Mouse (Mus musculus) CH12.LX (cell line): Measurements from ENCODE around the gene Grk6. TPM values are rescaled to one million over a fixed set of nuclear protein-coding genes. Genes with fewer than 3 reads are reported as not detected.

Source experiments
- DNase-seq: peaks from one replicate; pipeline ENCODE4 v3.0.0-alpha.2; 2013; ENCODE audit errors: extremely low read depth
- H3K27ac ChIP-seq: 2 replicates; pipeline ENCODE4 v1.5.1; 2012; ENCODE audit warnings: low read depth, mild to moderate bottlenecking, control low read depth, moderate library complexity; ENCODE audit not compliant: insufficient read depth
- H3K27me3 ChIP-seq: replicated peaks from 2 replicates; pipeline ENCODE3; 2012; ENCODE audit warnings: inconsistent platforms
- H3K36me3 ChIP-seq, 2 experiments: replicated peaks in 1 of 2; 2 replicates each; pipeline versions ENCODE3 to v1.6.1; 2012; ENCODE audit warnings: inconsistent platforms in 1 of 2, low read length in 1 of 2, mild to moderate bottlenecking in 1 of 2, mixed read lengths in 1 of 2, moderate library complexity in 1 of 2; ENCODE audit not compliant: control insufficient read depth in 1 of 2, insufficient read depth in 1 of 2
- H3K4me1 ChIP-seq, 2 experiments: 2 replicates each; pipeline ENCODE4 v1.6.1; 2012; ENCODE audit warnings: inconsistent platforms in 1 of 2, moderate library complexity in 1 of 2; ENCODE audit not compliant: insufficient read depth in 2 of 2, control insufficient read depth in 1 of 2
- H3K4me2 ChIP-seq: 2 replicates; pipeline ENCODE4 v1.6.1; 2012; ENCODE audit warnings: low read depth, mild to moderate bottlenecking, control low read depth; ENCODE audit not compliant: poor library complexity, insufficient read depth, severe bottlenecking
- H3K4me3 ChIP-seq, 3 experiments: fragments of 150-350 bp in 1 of 3; sonication (generic) in 1 of 3; replicated peaks in 1 of 3; 2 replicates each; pipeline versions ENCODE3 to v1.5.1; 2011 to 2012; ENCODE audit warnings: low read depth in 2 of 3, low read length in 2 of 3, mild to moderate bottlenecking in 2 of 3, moderate library complexity in 2 of 3, control low read depth in 1 of 3, improper control_type of control experiment in 1 of 3, inconsistent platforms in 1 of 3, mixed read lengths in 1 of 3; ENCODE audit not compliant: poor library complexity in 1 of 3
- H3K79me2 ChIP-seq: replicated peaks from 2 replicates; pipeline ENCODE4 v1.6.1; 2012; ENCODE audit warnings: mild to moderate bottlenecking, moderate library complexity; ENCODE audit not compliant: control insufficient read depth, poor library complexity, insufficient read depth, severe bottlenecking; ENCODE audit errors: extremely low read depth
- H3K9ac ChIP-seq: 2 replicates; pipeline ENCODE4 v1.6.1; 2012; ENCODE audit warnings: low read depth, mild to moderate bottlenecking, control low read depth, moderate library complexity; ENCODE audit not compliant: insufficient read depth
- H3K9me3 ChIP-seq: replicated peaks from 2 replicates; pipeline ENCODE3; 2012; ENCODE audit warnings: low read length, inconsistent platforms, mixed read lengths
- BHLHE40 ChIP-seq: IDR thresholded peaks from 2 replicates; pipeline ENCODE4 v1.6.1; 2011; ENCODE audit warnings: mild to moderate bottlenecking, low read depth, low read length, improper control_type of control experiment
- ELF1 ChIP-seq: IDR thresholded peaks from 2 replicates; pipeline ENCODE4 v1.6.1; 2014; ENCODE audit warnings: low read depth, mild to moderate bottlenecking, inconsistent platforms, low read length, improper control_type of control experiment
- JUN ChIP-seq: IDR thresholded peaks from 2 replicates; pipeline ENCODE4 v1.6.1; 2011; ENCODE audit warnings: low read depth, mild to moderate bottlenecking, low read length, improper control_type of control experiment, moderate library complexity; ENCODE audit not compliant: insufficient read depth
- JUND ChIP-seq: conservative IDR thresholded peaks from 2 replicates; pipeline ENCODE4 v1.6.1; 2011; ENCODE audit warnings: low read depth, low read length, improper control_type of control experiment
- MAFK ChIP-seq: IDR thresholded peaks from 2 replicates; pipeline ENCODE4 v1.6.1; 2011; ENCODE audit warnings: low read length, improper control_type of control experiment; ENCODE audit not compliant: insufficient replicate concordance
- MEF2A ChIP-seq: IDR thresholded peaks from 2 replicates; pipeline ENCODE4 v1.6.1; 2014; ENCODE audit warnings: low read depth, mild to moderate bottlenecking, inconsistent platforms, low read length, improper control_type of control experiment, borderline replicate concordance
- POLR2AphosphoS2 ChIP-seq: IDR thresholded peaks from 2 replicates; pipeline ENCODE4 v1.6.1; 2011; ENCODE audit warnings: low read depth, low read length, improper control_type of control experiment
- RAD21 ChIP-seq: IDR thresholded peaks from 2 replicates; pipeline ENCODE4 v1.6.1; 2011; ENCODE audit warnings: low read depth, mild to moderate bottlenecking, low read length, improper control_type of control experiment, moderate library complexity
- SMC3 ChIP-seq: IDR thresholded peaks from 2 replicates; pipeline ENCODE4 v1.6.1; 2011; ENCODE audit warnings: low read depth, low read length, improper control_type of control experiment
- USF2 ChIP-seq: conservative IDR thresholded peaks from 2 replicates; pipeline ENCODE4 v1.6.1; 2011; ENCODE audit warnings: low read depth, low read length, improper control_type of control experiment
- ZKSCAN1 ChIP-seq: IDR thresholded peaks from 2 replicates; pipeline ENCODE4 v1.6.1; 2012; ENCODE audit warnings: low read depth, inconsistent platforms, low read length, improper control_type of control experiment, borderline replicate concordance
- dilution Hi-C: fragments of 300-500 bp; cut with MboI; formaldehyde crosslinking; loops from 2 replicates; pipeline ENCODE4 v1.14.3; 2020; ENCODE audit warnings: low sequenced_read_pairs; ENCODE audit not compliant: extremely low pct_unique_long_range_greater_than_20kb, extremely low pct_ligation_motif_present
- in situ Hi-C: fragments of 300-500 bp; cut with MboI; formaldehyde crosslinking; loops from 3 replicates; pipeline ENCODE4 v1.14.3; 2019; ENCODE audit warnings: low sequenced_read_pairs, low pct_ligation_motif_present, low pct_unique_long_range_greater_than_20kb, mixed read lengths
- polyA plus RNA-seq: library from polyadenylated mRNA; unstranded; fragments of >175 nt; gene quantifications from 2 replicates; pipeline ENCODE4 v1.2.1, GENCODE M21; 2012; ENCODE audit warnings: low read depth; ENCODE audit not compliant: insufficient read length
- total RNA-seq, 2 experiments: library from RNA; depleted of rRNA; stranded (reverse); fragments of 300-350 nt in 1 of 2; fragments of >200 nt in 1 of 2; gene quantifications; 2 replicates each; pipeline ENCODE4 v1.2.3; 2012 to 2014

Grk6 gene
- total and polyA plus RNA-seq, 3 experiments: 59.0 to 71.0 (median 60.1) TPM

DNA sequence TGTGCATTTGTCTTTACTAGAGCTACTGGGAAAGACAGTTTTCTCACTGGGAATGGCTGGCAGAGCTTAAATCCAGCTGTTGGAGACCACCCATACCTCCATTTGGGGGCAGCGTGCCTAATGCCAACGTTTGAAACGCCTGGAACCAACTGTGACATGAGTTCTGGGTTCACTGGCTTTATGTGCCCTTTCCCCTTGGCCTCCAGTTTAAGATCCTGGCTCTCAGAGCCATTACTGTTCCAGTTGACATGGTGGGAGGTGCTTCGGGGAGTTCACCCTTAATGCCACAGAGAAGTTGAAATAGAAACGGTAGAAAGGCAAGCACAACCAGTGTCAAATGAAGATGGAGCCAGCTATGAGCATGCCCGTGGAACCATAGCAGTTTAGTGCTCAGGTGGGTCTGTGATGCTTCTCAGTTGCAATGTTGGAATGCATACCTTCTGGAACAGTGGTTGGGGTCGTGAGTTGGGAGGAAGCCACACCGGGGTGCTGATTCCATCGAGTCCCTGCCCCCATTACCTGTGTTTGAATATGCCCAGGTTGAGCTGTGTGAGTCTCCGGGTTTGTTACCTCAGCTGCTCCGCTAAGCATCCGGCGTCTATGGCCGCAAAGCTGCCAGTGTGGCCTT, 18.6 kb downstream of the Grk6 start:
- no peak overlapping the region for H3K27ac ChIP-seq
- H3K27me3 ChIP-seq: no peaks in the 10 kb centered on the region
- peaks cover 0 to 37% of the 10 kb centered on the region in 2 experiments; a peak in 2 of 4 replicates for H3K4me1 ChIP-seq
- no peak overlapping the region for H3K9ac ChIP-seq
- peaks cover 48 to 78% of the 10 kb centered on the region in 2 experiments for H3K36me3 ChIP-seq
- in situ Hi-C loops: no loop called here
- no peaks in the 10 kb centered on the region for H3K9me3 ChIP-seq
- TF ChIP-seq RAD21: no peak
- no peak for TF ChIP-seq ELF1
- TF ChIP-seq SMC3: no peak
- no peak for TF ChIP-seq USF2
- no peak for TF ChIP-seq JUND
- TF ChIP-seq MAFK: no peak
- TF ChIP-seq ZKSCAN1: no peak
- TF ChIP-seq JUN: no peak
- no peak overlapping the region for H3K4me2 ChIP-seq
- H3K79me2 ChIP-seq: no peaks in the 10 kb centered on the region
- DNase-seq: no peak
- dilution Hi-C loops: no loop called here
- no peak overlapping the region for H3K4me3 ChIP-seq

DNA sequence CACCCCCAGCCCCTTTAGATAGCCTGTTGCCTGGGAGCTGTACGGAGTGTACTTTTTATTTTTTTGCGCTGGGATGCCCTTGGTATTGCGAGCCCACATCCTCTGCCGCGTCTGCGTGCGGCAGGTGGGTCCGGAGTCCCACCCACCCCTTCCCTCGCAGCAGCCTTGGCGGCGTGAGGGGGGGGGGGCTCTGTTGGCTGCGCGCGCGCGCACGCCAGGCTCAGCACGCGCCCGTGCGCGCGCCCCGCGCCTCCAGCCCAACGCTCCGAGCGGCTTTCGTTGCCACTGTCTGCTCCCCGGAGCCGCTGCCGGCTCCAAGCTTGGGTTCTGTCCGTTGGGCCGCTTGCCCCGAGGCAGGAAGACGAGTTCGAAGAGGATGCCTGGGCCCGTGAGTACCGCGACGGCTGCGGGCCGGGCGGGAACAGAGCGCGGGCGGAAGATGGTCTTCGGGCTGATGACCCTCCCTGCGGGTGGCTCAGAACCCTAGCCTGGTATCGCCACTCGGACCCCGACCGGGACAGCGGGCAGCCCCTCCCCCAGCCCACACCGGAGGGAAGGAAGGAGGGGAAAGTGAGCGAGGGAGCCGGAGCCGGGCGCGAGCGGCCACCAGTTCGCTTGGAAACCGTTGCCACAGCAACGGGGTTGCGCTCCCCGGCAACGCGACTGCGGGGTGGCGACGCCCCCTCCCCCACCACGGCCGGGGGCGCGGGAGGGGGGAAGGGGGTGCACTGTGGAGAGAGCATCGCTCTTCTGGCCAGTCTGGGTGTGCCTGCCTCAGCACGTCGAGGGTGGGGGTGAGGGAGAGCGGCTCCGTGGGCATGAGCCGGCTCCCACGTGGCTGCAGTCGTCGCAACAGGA, 19.4 kb downstream of the Grk6 start, which contains the start of gene Prr7:
Gene Prr7, plus strand, starts transcription at position 241 of the 858 bp plus-strand sequence.
- no peak for TF ChIP-seq MEF2A
- TF ChIP-seq BHLHE40: no peak
- TF ChIP-seq POLR2AphosphoS2: 0 out of 2 replicates have a peak, but pooled peaks have one; percentile 29
- TF ChIP-seq SMC3: no peak
- H3K27me3 ChIP-seq: peaks cover under 1% of the 10 kb centered on the region
- H3K79me2 ChIP-seq: no peaks in the 10 kb centered on the region
- in situ Hi-C loops (no loop called here), dilution Hi-C loops (no loop called here)
- H3K27ac ChIP-seq: no peak within 1 kb of the TSS
- no peak within 1 kb of the TSS for H3K4me3 ChIP-seq
- H3K4me1 ChIP-seq: peaks cover 0 to 37% of the 10 kb centered on the region in 2 experiments; a peak in 2 of 4 replicates
- no peak for DNase-seq
- H3K9ac ChIP-seq: no peak within 1 kb of the TSS
- H3K36me3 ChIP-seq: peaks cover 40 to 71% of the 10 kb centered on the region in 2 experiments
- H3K9me3 ChIP-seq: no peaks in the 10 kb centered on the region
- H3K4me2 ChIP-seq: no peak within 1 kb of the TSS
